Mouse (Mus musculus): ENCODE data around the gene Olfr1155. TPM values are rescaled to one million over a fixed set of nuclear protein-coding genes. Genes with fewer than 3 reads are reported as not detected.

Gene Olfr1155
- not detected in 2 replicates for polyA plus RNA-seq (2016; fragmentation: Nextera tagmentation; extraction: Ambion mirVana)

- Histone ChIP-seq H3K4me1 (replicated peaks) (no peaks in the 10 kb centered on the region), H3K27me3 (ENCODE audit: insufficient read depth, poor library complexity, severe bottlenecking) (no peaks in the 10 kb centered on the region), H3K4me3 (no peak within 1 kb of the TSS), H3K9me3 (no peaks in the 10 kb centered on the region), H3K36me3 (no peaks in the 10 kb centered on the region), H3K27ac (no peak within 1 kb of the TSS)
- DNase-seq (ENCODE audit: low spot score): no peak
- WGBS: 90% methylated on average over 1 of the region's 1 CpGs
These were observed at the start of gene Olfr1155 for GRCm38 (mm10) chr2:87945037-87945436. TSS of gene Olfr1155 (minus strand) at chr2:87945137.

DNA sequence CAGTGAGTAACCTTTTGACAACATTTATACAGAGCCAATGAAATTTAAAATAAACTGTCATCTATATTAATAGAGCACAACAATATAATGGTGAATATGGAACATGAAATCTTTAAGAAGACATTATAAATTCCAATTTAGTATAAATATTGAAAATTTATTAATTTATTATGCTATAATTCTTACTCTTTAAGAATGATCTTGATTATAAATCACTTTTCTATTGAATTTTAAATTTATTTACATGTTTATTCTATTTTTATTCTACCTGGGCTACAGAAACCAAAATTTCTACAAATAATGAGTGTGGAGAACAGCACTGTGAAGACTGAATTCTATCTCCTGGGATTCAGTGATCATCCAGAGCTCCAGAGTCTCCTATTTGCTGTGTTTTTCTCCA lies 44.9 kb upstream of the Olfr1155 start, which contains the start of gene Olfr1158:
Gene Olfr1158, plus strand, starts transcription at position 301 of the 400 bp plus-strand sequence.
- Histone ChIP-seq H3K4me1 (replicated peaks) (no peaks in the 10 kb centered on the region), H3K27ac (no peak within 1 kb of the TSS), H3K27me3 (ENCODE audit: insufficient read depth, poor library complexity, severe bottlenecking) (no peaks in the 10 kb centered on the region), H3K4me3 (no peak within 1 kb of the TSS), H3K36me3 (no peaks in the 10 kb centered on the region), H3K9me3 (no peaks in the 10 kb centered on the region)
- DNase-seq (ENCODE audit: low spot score): no peak

- H3K9me3 ChIP-seq: no peaks in the 10 kb centered on the region
- H3K27ac ChIP-seq: no peak within 1 kb of the TSS
- H3K27me3 ChIP-seq (ENCODE audit: insufficient read depth, poor library complexity, severe bottlenecking): no peaks in the 10 kb centered on the region
- H3K4me3 ChIP-seq: no peak within 1 kb of the TSS
- no peaks in the 10 kb centered on the region for H3K4me1 ChIP-seq (replicated peaks)
- no peaks in the 10 kb centered on the region for H3K36me3 ChIP-seq
- DNase-seq (ENCODE audit: low spot score): no peak
- 84% methylated on average over 3 of the region's 3 CpGs for WGBS
These were observed 29.6 kb upstream of the Olfr1155 start, which contains the start of gene Olfr74 for GRCm38 (mm10) chr2:87974563-87974962. TSS of gene Olfr74 (minus strand) at chr2:87974663.

DNA sequence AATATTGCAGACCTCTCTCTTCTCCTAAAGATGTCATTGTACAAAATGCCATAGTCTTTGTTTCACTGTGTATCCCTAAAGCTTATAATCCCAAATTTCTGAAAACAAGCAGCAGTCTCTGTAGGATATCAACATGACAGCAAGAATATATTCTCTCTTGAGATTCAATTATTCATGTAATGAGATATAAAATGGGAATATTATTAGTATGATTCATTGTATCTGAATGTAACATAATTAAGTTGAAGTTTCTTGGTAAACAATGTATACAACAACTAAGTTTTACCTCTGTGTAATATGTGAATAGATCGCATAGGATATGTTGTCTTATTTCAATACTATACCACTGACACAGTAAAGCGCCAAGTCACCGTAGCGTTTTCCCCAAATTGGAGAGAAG lies 23.3 kb upstream of the Olfr1155 start, which contains the start of gene Olfr1157:
Gene Olfr1157, minus strand, starts transcription at position 101 of the 400 bp plus-strand sequence.
- Histone ChIP-seq H3K36me3 (no peaks in the 10 kb centered on the region), H3K27ac (no peak within 1 kb of the TSS), H3K4me1 (replicated peaks) (no peaks in the 10 kb centered on the region), H3K4me3 (no peak within 1 kb of the TSS), H3K27me3 (ENCODE audit: insufficient read depth, poor library complexity, severe bottlenecking) (no peaks in the 10 kb centered on the region), H3K9me3 (no peaks in the 10 kb centered on the region)
- WGBS: 96% methylated on average over 4 of the region's 4 CpGs
- DNase-seq (ENCODE audit: low spot score): no peak

- no peak within 1 kb of the TSS for H3K4me3 ChIP-seq
- H3K27ac ChIP-seq: no peak within 1 kb of the TSS
- DNase-seq (ENCODE audit: low spot score): no peak
- H3K36me3 ChIP-seq: no peaks in the 10 kb centered on the region
- no peaks in the 10 kb centered on the region for H3K9me3 ChIP-seq
- no peaks in the 10 kb centered on the region for H3K27me3 ChIP-seq (ENCODE audit: insufficient read depth, poor library complexity, severe bottlenecking)
- H3K4me1 ChIP-seq (replicated peaks): no peaks in the 10 kb centered on the region
These were observed 8.1 kb upstream of the Olfr1155 start, which contains the start of gene Olfr1156 for GRCm38 (mm10) chr2:87953000-87953399. TSS of gene Olfr1156 (minus strand) at chr2:87953100.

- 97% methylated on average over 1 of the region's 1 CpGs for WGBS
- H3K9me3 ChIP-seq: no peaks in the 10 kb centered on the region
- H3K27me3 ChIP-seq (ENCODE audit: insufficient read depth, poor library complexity, severe bottlenecking): no peaks in the 10 kb centered on the region
- no peaks in the 10 kb centered on the region for H3K4me1 ChIP-seq (replicated peaks)
- no peak within 1 kb of the TSS for H3K4me3 ChIP-seq
- H3K36me3 ChIP-seq: no peaks in the 10 kb centered on the region
- no peak for DNase-seq (ENCODE audit: low spot score)
- no peak within 1 kb of the TSS for H3K27ac ChIP-seq
These were observed 39.9 kb downstream of the Olfr1155 start, which contains the start of gene Olfr1154 for GRCm38 (mm10) chr2:87905066-87905465. TSS of gene Olfr1154 (minus strand) at chr2:87905166.

DNA sequence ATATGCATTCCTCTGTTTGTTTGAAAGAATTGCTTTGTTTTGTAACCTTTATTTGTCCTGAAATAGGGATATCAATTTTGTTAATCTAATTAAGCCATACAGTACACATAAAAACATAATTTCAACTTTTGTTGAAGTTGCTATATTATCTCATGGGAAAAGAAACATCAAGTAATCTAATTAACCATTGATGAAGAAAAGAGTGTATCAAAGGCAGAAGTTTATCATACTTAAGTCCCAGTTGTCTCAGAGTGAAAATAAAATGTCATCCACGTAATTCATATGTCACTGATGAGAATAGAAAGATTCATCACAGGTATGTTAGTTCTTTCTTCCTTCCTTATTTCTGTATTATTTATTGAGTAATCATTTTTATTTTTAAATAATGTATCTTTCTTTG lies 50.3 kb downstream of the Olfr1155 start, which contains the start of gene Olfr1153:
Gene Olfr1153, plus strand, starts transcription at position 301 of the 400 bp plus-strand sequence.
- H3K4me1 ChIP-seq (replicated peaks): no peaks in the 10 kb centered on the region
- no peaks in the 10 kb centered on the region for H3K9me3 ChIP-seq
- no peaks in the 10 kb centered on the region for H3K36me3 ChIP-seq
- 82% methylated on average over 1 of the region's 1 CpGs for WGBS
- H3K27ac ChIP-seq: no peak within 1 kb of the TSS
- no peak for DNase-seq (ENCODE audit: low spot score)
- H3K4me3 ChIP-seq: no peak within 1 kb of the TSS
- H3K27me3 ChIP-seq (ENCODE audit: insufficient read depth, poor library complexity, severe bottlenecking): no peaks in the 10 kb centered on the region

Other genes with a start within 250 kb of the Olfr1155 start
- not detected in 2 replicates for gene Olfr1137, start 232.0 kb downstream of the Olfr1155 start, polyA plus RNA-seq (2016; fragmentation: Nextera tagmentation; extraction: Ambion mirVana)
- gene Olfr1138, start 205.2 kb downstream of the Olfr1155 start, polyA plus RNA-seq (2016; fragmentation: Nextera tagmentation; extraction: Ambion mirVana): not detected in 2 replicates
- gene Olfr1140, start 201.4 kb downstream of the Olfr1155 start, polyA plus RNA-seq (2016; fragmentation: Nextera tagmentation; extraction: Ambion mirVana): not detected in 2 replicates
- gene Olfr1141, start 191.1 kb downstream of the Olfr1155 start, polyA plus RNA-seq (2016; fragmentation: Nextera tagmentation; extraction: Ambion mirVana): not detected in 2 replicates
- gene Olfr152, start 165.7 kb downstream of the Olfr1155 start, polyA plus RNA-seq (2016; fragmentation: Nextera tagmentation; extraction: Ambion mirVana): not detected in 2 replicates
- not detected in 2 replicates for gene Olfr1143, start 144.5 kb downstream of the Olfr1155 start, polyA plus RNA-seq (2016; fragmentation: Nextera tagmentation; extraction: Ambion mirVana)
- not detected in 2 replicates for gene Olfr1145, start 135.3 kb downstream of the Olfr1155 start, polyA plus RNA-seq (2016; fragmentation: Nextera tagmentation; extraction: Ambion mirVana)
- not detected in 2 replicates for gene Olfr1148, start 114.6 kb downstream of the Olfr1155 start, polyA plus RNA-seq (2016; fragmentation: Nextera tagmentation; extraction: Ambion mirVana)
- not detected in 2 replicates for gene Olfr1150-ps1, start 101.1 kb downstream of the Olfr1155 start, polyA plus RNA-seq (2016; fragmentation: Nextera tagmentation; extraction: Ambion mirVana)
- gene Olfr1151, start 89.3 kb downstream of the Olfr1155 start, polyA plus RNA-seq (2016; fragmentation: Nextera tagmentation; extraction: Ambion mirVana): not detected in 2 replicates
- not detected in 2 replicates for gene Olfr1152, start 78.6 kb downstream of the Olfr1155 start, polyA plus RNA-seq (2016; fragmentation: Nextera tagmentation; extraction: Ambion mirVana)
- gene Olfr1153, start 50.2 kb downstream of the Olfr1155 start, polyA plus RNA-seq (2016; fragmentation: Nextera tagmentation; extraction: Ambion mirVana): not detected in 2 replicates
- gene Olfr1154, start 40.0 kb downstream of the Olfr1155 start, polyA plus RNA-seq (2016; fragmentation: Nextera tagmentation; extraction: Ambion mirVana): not detected in 2 replicates
- not detected in 2 replicates for gene Olfr1156, start 8.0 kb upstream of the Olfr1155 start, polyA plus RNA-seq (2016; fragmentation: Nextera tagmentation; extraction: Ambion mirVana)
- gene Olfr1157, start 23.2 kb upstream of the Olfr1155 start, polyA plus RNA-seq (2016; fragmentation: Nextera tagmentation; extraction: Ambion mirVana): not detected in 2 replicates
- gene Olfr74, start 29.5 kb upstream of the Olfr1155 start, polyA plus RNA-seq (2016; fragmentation: Nextera tagmentation; extraction: Ambion mirVana): not detected in 2 replicates
- not detected in 2 replicates for gene Olfr1158, start 45.0 kb upstream of the Olfr1155 start, polyA plus RNA-seq (2016; fragmentation: Nextera tagmentation; extraction: Ambion mirVana)
- not detected in 2 replicates for gene Olfr1160, start 63.1 kb upstream of the Olfr1155 start, polyA plus RNA-seq (2016; fragmentation: Nextera tagmentation; extraction: Ambion mirVana)
- not detected in 2 replicates for gene Olfr1161, start 77.6 kb upstream of the Olfr1155 start, polyA plus RNA-seq (2016; fragmentation: Nextera tagmentation; extraction: Ambion mirVana)
- not detected in 2 replicates for gene Olfr73, start 92.6 kb upstream of the Olfr1155 start, polyA plus RNA-seq (2016; fragmentation: Nextera tagmentation; extraction: Ambion mirVana)
- not detected in 2 replicates for gene Olfr1162, start 106.0 kb upstream of the Olfr1155 start, polyA plus RNA-seq (2016; fragmentation: Nextera tagmentation; extraction: Ambion mirVana)
- gene Olfr1163, start 126.7 kb upstream of the Olfr1155 start, polyA plus RNA-seq (2016; fragmentation: Nextera tagmentation; extraction: Ambion mirVana): not detected in 2 replicates
- gene Olfr1164, start 148.8 kb upstream of the Olfr1155 start, polyA plus RNA-seq (2016; fragmentation: Nextera tagmentation; extraction: Ambion mirVana): not detected in 2 replicates
- not detected in 2 replicates for gene Olfr1166, start 183.1 kb upstream of the Olfr1155 start, polyA plus RNA-seq (2016; fragmentation: Nextera tagmentation; extraction: Ambion mirVana)
- not detected in 2 replicates for gene Olfr1167, start 210.1 kb upstream of the Olfr1155 start, polyA plus RNA-seq (2016; fragmentation: Nextera tagmentation; extraction: Ambion mirVana)
- not detected in 2 replicates for gene Olfr1168, start 236.7 kb upstream of the Olfr1155 start, polyA plus RNA-seq (2016; fragmentation: Nextera tagmentation; extraction: Ambion mirVana)

Data from hindbrain, embryonic 10.5 days (tissue).